Mouse (Mus musculus) heart, postnatal 0 days (tissue): ENCODE results near the gene Tnrc6a.

Source experiments
- CTCF ChIP-seq: IDR thresholded peaks from 2 replicates; pipeline ENCODE4 v1.5.1; 2016; ENCODE audit warnings: antibody characterized with exemption, control low read depth, low read depth
- EP300 ChIP-seq: IDR thresholded peaks from 2 replicates; pipeline ENCODE4 v1.6.1; 2016; ENCODE audit warnings: antibody characterized with exemption, low read depth

DNA sequence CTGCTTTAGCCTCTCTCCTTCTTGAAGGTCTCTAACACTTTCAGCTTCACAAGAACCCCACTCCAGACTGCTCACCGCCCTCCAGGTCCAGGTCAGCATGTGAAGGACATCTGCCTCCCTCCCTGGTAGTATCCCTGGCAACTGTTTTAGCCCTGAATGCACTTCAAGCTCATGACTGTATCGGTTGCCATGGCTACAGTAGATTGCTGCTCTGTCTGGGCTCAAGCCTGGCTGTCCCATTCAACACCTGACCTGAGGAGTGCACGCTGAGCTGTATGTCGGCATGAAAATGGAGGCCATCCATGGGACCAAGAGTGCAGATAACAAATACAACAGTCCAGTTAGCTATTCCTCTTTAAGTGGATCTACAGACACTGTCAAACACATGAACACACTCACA lies 114.9 kb downstream of the Tnrc6a start:
- TF ChIP-seq CTCF (no peak), EP300 (no peak)
